Mouse (Mus musculus) cortical plate, adult 2 months (tissue): ENCODE measurements at regions not wholly inside any gene's neighbourhood (a gene's known extent, or its start where the extent isn't known, plus 50 kb on each side); places are given as distances from the start of the nearest gene placed in this dataset.

Experiments used
- CTCF ChIP-seq: fragments of 200-500 bp; IDR thresholded peaks from 2 replicates; pipeline ENCODE4 v1.5.1; 2011; ENCODE audit warnings: mild to moderate bottlenecking, control low read depth, low read length; ENCODE audit not compliant: insufficient read depth; ENCODE audit errors: extremely low read depth
- POLR2A ChIP-seq: fragments of 200-500 bp; IDR thresholded peaks from 2 replicates; pipeline ENCODE4 v1.6.1; 2011; ENCODE audit warnings: mild to moderate bottlenecking, low read length, control low read depth; ENCODE audit not compliant: insufficient read depth; ENCODE audit errors: extremely low read depth

GRCm38 (mm10) chr13:45326751-45327150 lies 62.8 kb upstream of the Mylip start:
- TF ChIP-seq POLR2A (no peak), CTCF (no peak)
